Mouse (Mus musculus): ENCODE data around the gene Tia1.

GRCm38 (mm10) chr6:86400972-86401371 is 3.0 kb upstream of the Tia1 start:
- TF ChIP-seq CTCF (IDR thresholded peaks at IDR 0.05; ENCODE audit: borderline replicate concordance, insufficient read depth, low read depth, low read length) (peak; percentile 42; the same call in 1 of the 2 replicates), POLR2A (IDR thresholded peaks at IDR 0.05; ENCODE audit: borderline replicate concordance, insufficient read depth, low read length) (no peak)

Measured in cerebellum, adult 2 months (tissue).